Mouse (Mus musculus) olfactory bulb, adult 2 months (tissue): ENCODE results near the gene Scn3b.

Source experiments
- CTCF ChIP-seq: fragments of 200-500 bp; IDR thresholded peaks from 2 replicates; pipeline ENCODE4 v1.5.1; 2012; ENCODE audit warnings: low read depth, mild to moderate bottlenecking, low read length, moderate library complexity; ENCODE audit not compliant: insufficient read depth
- POLR2A ChIP-seq: fragments of 200-500 bp; IDR thresholded peaks from 2 replicates; pipeline ENCODE4 v1.6.1; 2012; ENCODE audit warnings: mild to moderate bottlenecking, low read depth, low read length, moderate library complexity; ENCODE audit not compliant: insufficient read depth

DNA sequence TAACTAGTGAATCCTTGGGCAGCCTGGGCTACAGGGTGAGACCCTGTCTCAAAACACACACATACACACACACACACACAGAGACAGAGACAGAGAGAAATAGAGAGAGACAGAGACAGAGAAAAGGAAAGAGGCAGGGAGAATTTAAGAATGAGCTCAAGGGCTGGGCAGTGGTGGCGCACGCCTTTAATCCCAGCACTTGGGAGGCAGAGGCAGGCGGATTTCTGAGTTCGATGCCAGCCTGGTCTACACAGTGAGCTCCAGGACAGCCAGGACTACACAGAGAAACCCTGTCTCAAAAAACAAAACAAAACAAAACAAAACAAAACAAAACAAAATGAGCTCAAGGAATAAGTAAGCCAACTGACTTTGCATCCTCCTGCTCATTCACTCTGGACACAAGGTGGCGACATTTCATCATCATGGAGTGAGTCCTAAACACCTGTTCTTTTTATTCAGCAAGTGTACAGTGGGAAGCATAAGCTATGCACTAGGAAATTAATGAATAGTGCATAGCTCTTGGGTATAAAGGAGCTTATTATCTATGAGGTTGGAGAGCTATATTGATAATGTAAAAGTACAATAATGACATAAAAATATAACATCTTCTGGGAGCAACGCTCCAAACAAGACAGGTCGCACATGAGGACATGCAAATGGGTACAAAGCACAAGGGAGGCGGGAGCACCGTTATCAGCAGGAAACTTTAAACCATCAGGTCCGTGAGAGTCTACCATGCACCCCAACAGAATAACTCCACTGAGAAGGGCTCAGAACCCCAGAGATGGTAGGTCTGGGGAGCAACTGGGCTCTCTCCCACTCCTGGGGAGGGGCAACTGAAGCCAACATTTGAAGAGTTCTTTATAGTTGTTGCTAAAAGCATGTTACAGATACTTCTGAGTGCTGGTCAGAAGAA, 40.9 kb upstream of the Scn3b start:
- TF ChIP-seq CTCF, result no peak
- no peak for TF ChIP-seq POLR2A
